ENCODE assay signal across 8 mouse cellular contexts in genomic region chr19:21747356-21747755, GRCm38 (mm10). TPM values are rescaled to one million over a fixed set of nuclear protein-coding genes. Genes with fewer than 3 reads are reported as not detected.
A peak's percentile ranks its signal among the peaks of the same experiment; 100 is the strongest.
DNase-seq lines count a peak whose midpoint lies in the region; ATAC-seq and TF ChIP-seq lines count a peak whose summit lies in the region.
"Had no signal": no experiment of that assay in that cellular context is flagged by ENCODE, and none has a peak within 500 bp of the region (broad histone marks: within the 10 kb centered on the region; RNA-seq: fewer than 3 reads in every experiment).

No protein-coding gene starts in this region.

- ATAC-seq in activated CD4-positive, CD25-positive, alpha-beta regulatory T cell, adult 4 months, result peak; percentile 81
- ATAC-seq in common myeloid progenitor, adult 5-6 weeks (replicated peaks; ENCODE audit: low read depth, poor library complexity, severe bottlenecking), result peak; percentile 92

- H3K36me3 ChIP-seq in ES-Bruce4 (ENCODE audit: control insufficient read depth, insufficient read depth, low read length, poor library complexity, severe bottlenecking), result no peaks in the 10 kb centered on the region
- H3K36me3 ChIP-seq: limb, embryonic 13.5 days had no signal

- no peaks in the 10 kb centered on the region for H3K4me1 ChIP-seq in ES-Bruce4 (ENCODE audit: control insufficient read depth, insufficient read depth, low read length)
- H3K4me1 ChIP-seq: limb, embryonic 13.5 days had no signal

- TF ChIP-seq EP300 in ES-Bruce4 (IDR thresholded peaks at IDR 0.05; ENCODE audit: insufficient read depth, low read depth, low read length), result no peak

- no peak for TF ChIP-seq POLR2A in ES-Bruce4 (IDR thresholded peaks at IDR 0.05; ENCODE audit: insufficient read depth, low read length)

- DNase-seq in gastrocnemius, postnatal 25 days, result peak; percentile 24
- DNase-seq in layer of hippocampus, adult 11-12 months (ENCODE audit: low spot score), result peak; percentile 61
- DNase-seq in lung, postnatal 10 days, result peak; percentile 77
- DNase-seq in skeletal muscle tissue, adult 2 months (ENCODE audit: low read depth, low spot score), result peak; percentile 61

- H3K9ac ChIP-seq in ES-Bruce4 (ENCODE audit: low read depth, poor library complexity, severe bottlenecking), result no peak overlapping the region
- H3K9ac ChIP-seq: limb, embryonic 13.5 days had no signal

- H3K27me3 ChIP-seq in ES-Bruce4 (ENCODE audit: control insufficient read depth, insufficient read depth, low read length, poor library complexity, severe bottlenecking), result no peaks in the 10 kb centered on the region

- no peak overlapping the region for H3K27ac ChIP-seq in ES-Bruce4 (ENCODE audit: insufficient read depth, low read length)
- H3K27ac ChIP-seq: limb, embryonic 13.5 days had no signal

- peak; percentile 95 for TF ChIP-seq CTCF in ES-Bruce4 (IDR thresholded peaks at IDR 0.05; ENCODE audit: low read depth, low read length)

- no peak overlapping the region for H3K4me3 ChIP-seq in ES-Bruce4 (ENCODE audit: low read depth, low read length)
- H3K4me3 ChIP-seq: limb, embryonic 13.5 days had no signal

- H3K9me3 ChIP-seq in ES-Bruce4 (replicated peaks; ENCODE audit: control insufficient read depth, insufficient read depth, low read length, poor library complexity, severe bottlenecking), result no peaks in the 10 kb centered on the region
- H3K9me3 ChIP-seq: limb, embryonic 13.5 days had no signal

RNA-seq across cellular contexts. Expression of gene Cemip2, which starts 30.8 kb away (rescaled TPM):
- polyA plus RNA-seq in ES-Bruce4 (2011; ENCODE audit: insufficient read depth, insufficient read length, low read depth, missing spikeins), result 41.9 and 43.1 TPM in 2 replicates
- 1 to 10 TPM; 6.3 to 7.2 TPM for polyA plus RNA-seq in activated CD4-positive, CD25-positive, alpha-beta regulatory T cell, adult 4 months (2017; shearing (Covaris generic))
- 7.3 and 9.6 TPM in 2 replicates for total RNA-seq in common myeloid progenitor, adult 5-6 weeks (2017)
- total RNA-seq in gastrocnemius, postnatal 25 days (2021), result 1 to 10 TPM; 5.8 to 7.4 TPM

Comparison
In these comparisons a context has a peak if more than half of its experiments do, and no peak if none do; other contexts are left out.
1. DNase-seq: peak in every context shown above with its lines; median percentile 77 in lung, postnatal 10 days; 61 in layer of hippocampus, adult 11-12 months; 61 in skeletal muscle tissue, adult 2 months; 24 in gastrocnemius, postnatal 25 days.